Mouse (Mus musculus) liver, embryonic 14.5 days (tissue): ENCODE results near the gene Ick.

ENCODE experiments used
- CTCF ChIP-seq: IDR thresholded peaks from 2 replicates; pipeline ENCODE4 v1.5.1; 2016; ENCODE audit warnings: antibody characterized with exemption, low read depth, control low read depth
- EP300 ChIP-seq: IDR thresholded peaks from 2 replicates; pipeline ENCODE4 v1.6.1; 2016; ENCODE audit warnings: antibody characterized with exemption, low read depth

DNA sequence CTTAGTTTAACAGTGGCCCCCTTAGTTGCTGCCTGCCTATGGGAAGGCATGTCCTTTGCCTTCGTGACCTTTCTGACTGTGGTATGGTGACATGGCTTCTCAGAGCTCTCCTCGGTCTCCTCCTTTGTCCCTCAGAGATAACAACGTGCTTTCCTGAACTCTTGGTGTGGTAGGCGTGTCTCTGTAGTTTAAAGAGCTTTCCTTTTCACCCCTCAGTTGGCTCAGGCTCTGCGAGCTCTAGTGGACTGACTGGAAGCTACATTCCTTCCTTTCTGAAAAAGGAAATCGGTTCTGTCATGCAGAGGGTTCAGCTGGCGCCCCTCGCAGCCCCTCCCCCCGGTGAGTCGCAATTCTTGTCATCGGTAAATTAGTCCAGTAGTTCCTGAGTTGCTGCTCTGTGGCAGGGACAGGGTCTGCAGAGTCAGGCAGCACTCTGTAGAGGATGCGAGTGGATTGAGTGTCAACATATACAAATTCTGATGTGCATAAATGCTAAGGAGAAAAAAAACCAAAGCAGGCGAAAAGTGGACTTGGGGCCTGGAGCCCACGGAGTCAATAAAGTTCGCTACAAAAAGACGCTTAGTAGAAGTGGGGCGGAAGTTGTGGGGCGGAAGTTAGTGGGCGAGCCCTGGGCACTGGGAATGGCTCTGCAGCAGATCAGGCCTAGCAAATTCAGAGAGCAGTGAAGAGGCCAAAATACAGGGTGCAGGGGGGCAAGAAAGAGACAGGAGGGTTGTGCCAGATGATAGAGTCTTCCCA, 57.9 kb downstream of the Ick start:
- TF ChIP-seq CTCF (0 out of 2 replicates have a peak, but pooled peaks have one; percentile 9), EP300 (no peak)
